Mouse (Mus musculus) brain, embryonic 14.5 days (tissue): ENCODE data around the gene Rhot2.

Source experiments
- CTCF ChIP-seq: fragments of 200-500 bp; IDR thresholded peaks from 2 replicates; pipeline ENCODE4 v1.5.1; 2012; ENCODE audit warnings: inconsistent platforms, mild to moderate bottlenecking, moderate library complexity, borderline replicate concordance; ENCODE audit not compliant: insufficient read depth, insufficient read length; ENCODE audit errors: extremely low read depth
- POLR2A ChIP-seq: fragments of 200-500 bp; IDR thresholded peaks from 2 replicates; pipeline ENCODE4 v1.6.1; 2012; ENCODE audit warnings: mild to moderate bottlenecking, inconsistent platforms, borderline replicate concordance; ENCODE audit not compliant: poor library complexity, insufficient read depth, insufficient read length, severe bottlenecking; ENCODE audit errors: extremely low read depth

GRCm38 (mm10) chr17:25866172-25866571 lies 21.5 kb upstream of the Rhot2 start:
- TF ChIP-seq POLR2A (no peak), CTCF (no peak)
